Mouse (Mus musculus): Measurements from ENCODE around the gene Ifih1. TPM values are rescaled to one million over a fixed set of nuclear protein-coding genes. Genes with fewer than 3 reads are reported as not detected.

Gene Ifih1
- polyA plus RNA-seq (2021): 3.2 TPM

DNA sequence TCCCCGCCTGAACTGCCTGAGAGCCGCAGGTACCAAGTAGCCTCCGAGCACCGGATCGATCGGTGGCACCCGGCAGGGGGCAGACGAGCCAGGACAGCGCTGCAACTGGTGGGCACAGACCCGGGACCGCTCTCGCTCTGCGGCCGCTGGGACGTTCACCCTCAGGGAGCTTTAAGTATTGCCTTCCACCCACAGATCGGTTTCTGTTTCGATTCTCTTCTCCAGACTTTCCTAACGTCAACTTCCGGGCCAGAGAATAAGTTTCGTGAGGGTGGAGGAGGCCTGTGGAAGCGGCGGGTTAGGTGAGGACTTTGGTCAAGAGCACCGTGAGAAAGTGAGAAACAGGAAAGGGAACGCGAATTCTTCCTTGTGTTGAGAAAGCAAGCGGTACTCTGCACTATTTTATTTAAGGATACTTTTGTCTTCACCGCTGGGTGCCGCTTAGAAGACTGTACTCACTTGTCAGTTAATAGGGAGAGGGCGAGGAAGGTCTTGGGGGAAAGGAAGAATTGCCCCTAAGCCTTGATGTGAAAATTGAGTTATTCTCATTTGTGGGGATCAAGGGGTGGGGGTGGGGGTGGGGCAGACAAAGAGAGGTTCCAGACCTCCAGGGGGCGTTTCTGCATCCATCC lies at the start of gene Ifih1:
Gene Ifih1, minus strand, starts transcription at position 242 of the 632 bp plus-strand sequence.
- in situ Hi-C loops (cut with MboI; ENCODE audit: low pct_unique_long_range_greater_than_20kb): loop anchor here (25.0 kb wide), 1 partner anchor 1009 kb away; no protein-coding TSS in a partner anchor
- CTCF ChIA-PET: interaction anchor here (1.5 to 4.0 kb wide), 3 partner anchors 16 to 18 kb away, joined by 6 to 27 read pairs (median 7); no protein-coding TSS in a partner anchor
- ATAC-seq (peak; percentile 95), DNase-seq (ENCODE audit: low read depth, low spot score) (no peak)
- POLR2A ChIA-PET: no interaction called here
- H3K27me3 ChIP-seq: no peaks in the 10 kb centered on the region
- TF ChIP-seq CTCF (IDR thresholded peaks at IDR 0.05): peak; percentile 66

DNA sequence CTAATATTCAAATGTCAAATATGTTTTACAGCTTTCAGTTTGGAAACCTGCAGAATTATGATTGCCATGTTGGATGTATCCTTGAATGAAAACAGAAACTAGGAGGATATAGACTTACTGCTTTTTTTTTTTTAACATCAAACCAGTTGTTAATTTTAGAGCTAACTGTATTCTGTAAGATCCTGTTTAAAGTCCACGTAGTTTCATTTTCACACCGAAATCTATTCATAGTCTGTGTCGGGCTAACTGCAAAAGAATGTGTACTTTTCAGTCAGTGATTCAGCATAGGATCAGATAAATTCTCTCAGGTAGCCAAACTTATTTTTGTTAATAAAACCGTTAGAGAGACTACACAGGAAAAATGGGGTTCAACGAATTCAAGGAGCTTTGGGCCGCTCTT lies 39.9 kb upstream of the Ifih1 start:
- ChIA-PET CTCF (no interaction called here), POLR2A (no interaction called here)
- DNase-seq (ENCODE audit: low read depth, low spot score): no peak
- no peak for TF ChIP-seq CTCF (IDR thresholded peaks at IDR 0.05)
- in situ Hi-C loops (cut with MboI; ENCODE audit: low pct_unique_long_range_greater_than_20kb): no loop called here
- no peaks in the 10 kb centered on the region for H3K27me3 ChIP-seq
- ATAC-seq: no peak

- ChIA-PET POLR2A (no interaction called here), CTCF (no interaction called here)
- in situ Hi-C loops (cut with MboI; ENCODE audit: low pct_unique_long_range_greater_than_20kb): no loop called here
- ATAC-seq: no peak
- H3K27me3 ChIP-seq: no peaks in the 10 kb centered on the region
- DNase-seq (ENCODE audit: low read depth, low spot score): no peak
- TF ChIP-seq CTCF (IDR thresholded peaks at IDR 0.05): no peak
These were observed 39.0 kb upstream of the Ifih1 start for GRCm38 (mm10) chr2:62684989-62685595.

DNA sequence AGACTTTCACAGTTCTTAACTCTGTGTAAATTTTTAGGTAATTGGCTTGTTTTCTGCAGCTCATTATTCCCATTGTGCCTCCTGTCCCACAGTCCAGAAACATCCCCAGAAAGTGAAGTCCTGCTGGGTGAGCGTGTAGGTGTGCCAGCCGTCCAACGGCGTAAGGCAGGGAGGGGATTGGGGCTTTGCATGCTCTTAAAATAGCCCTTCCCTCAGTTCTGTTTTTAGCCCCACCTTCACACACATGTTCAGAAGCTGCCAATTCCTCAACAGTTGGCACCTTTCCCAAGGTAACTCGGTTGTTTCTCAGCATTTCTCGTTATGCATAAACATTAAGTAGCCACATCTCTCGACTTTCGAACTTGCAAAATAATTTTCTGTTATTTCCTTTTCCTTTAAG lies 35.6 kb upstream of the Ifih1 start:
- no peak for DNase-seq (ENCODE audit: low read depth, low spot score)

DNA sequence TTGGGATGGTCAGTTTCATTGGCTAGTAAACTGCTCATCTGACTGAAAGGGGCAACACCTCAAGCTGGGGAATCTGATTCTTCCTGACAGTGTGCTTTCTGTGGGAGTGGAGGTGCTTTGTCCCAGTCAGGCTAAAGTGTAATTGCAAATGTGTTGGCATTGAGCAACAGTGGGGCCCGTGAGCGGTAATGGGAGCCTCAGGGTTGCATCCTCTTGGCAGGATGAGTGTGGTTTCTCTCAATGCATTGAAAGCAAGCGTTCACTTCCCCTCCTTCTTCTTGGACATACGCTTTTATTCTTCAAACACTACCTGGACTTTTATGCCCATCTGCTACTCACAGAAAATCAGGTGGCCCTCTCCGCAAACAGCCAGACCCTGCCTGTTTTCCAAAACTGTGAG lies 26.7 kb upstream of the Ifih1 start:
- ChIA-PET POLR2A (no interaction called here), CTCF (interaction anchor here (1.1 kb wide), 1 partner anchor 25 kb away, joined by 3 read pairs; no protein-coding TSS in a partner anchor)
- H3K27me3 ChIP-seq: no peaks in the 10 kb centered on the region
- no peak for DNase-seq (ENCODE audit: low read depth, low spot score)
- no peak for TF ChIP-seq CTCF (IDR thresholded peaks at IDR 0.05)
- ATAC-seq: no peak
- in situ Hi-C loops (cut with MboI; ENCODE audit: low pct_unique_long_range_greater_than_20kb): no loop called here

More for the DNA sequence above, 35.6 kb upstream of the Ifih1 start:
- TF ChIP-seq CTCF (IDR thresholded peaks at IDR 0.05): no peak
- no peak for ATAC-seq
- ChIA-PET POLR2A (no interaction called here), CTCF (no interaction called here)
- H3K27me3 ChIP-seq: no peaks in the 10 kb centered on the region
- in situ Hi-C loops (cut with MboI; ENCODE audit: low pct_unique_long_range_greater_than_20kb): no loop called here

DNA sequence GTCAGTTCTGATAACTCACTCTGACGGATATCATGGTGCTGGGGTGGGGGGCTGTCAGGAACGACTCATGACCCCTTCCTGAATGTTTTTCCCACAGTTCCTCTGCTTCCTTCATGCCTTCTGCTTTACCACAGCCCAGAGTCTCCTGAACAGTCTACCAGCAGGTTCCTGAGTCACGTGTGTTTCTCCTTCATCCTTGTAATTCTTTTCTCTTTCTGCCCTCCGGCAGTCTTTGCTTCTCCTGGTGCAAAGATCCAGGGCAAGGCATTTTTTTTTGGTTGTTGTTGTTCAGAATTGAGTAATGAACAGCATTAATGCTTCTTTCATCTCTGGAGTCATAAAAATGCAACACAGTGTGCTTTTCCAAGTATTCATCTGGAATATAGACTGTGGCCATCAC lies 24.7 kb upstream of the Ifih1 start:
- ChIA-PET CTCF (interaction anchor here (1.2 to 1.5 kb wide), 2 partner anchors 10 to 19 kb away, joined by 4 read pairs; no protein-coding TSS in a partner anchor), POLR2A (no interaction called here)
- in situ Hi-C loops (cut with MboI; ENCODE audit: low pct_unique_long_range_greater_than_20kb): no loop called here
- TF ChIP-seq CTCF (IDR thresholded peaks at IDR 0.05): no peak
- ATAC-seq: peak; percentile 90
- no peaks in the 10 kb centered on the region for H3K27me3 ChIP-seq
- no peak for DNase-seq (ENCODE audit: low read depth, low spot score)

- in situ Hi-C loops (cut with MboI; ENCODE audit: low pct_unique_long_range_greater_than_20kb): no loop called here
- no peak for TF ChIP-seq CTCF (IDR thresholded peaks at IDR 0.05)
- no peak for DNase-seq (ENCODE audit: low read depth, low spot score)
These were observed 24.2 kb upstream of the Ifih1 start for GRCm38 (mm10) chr2:62670301-62670700.

GRCm38 (mm10) chr2:62669848-62670247 lies 23.8 kb upstream of the Ifih1 start:
- in situ Hi-C loops (cut with MboI; ENCODE audit: low pct_unique_long_range_greater_than_20kb): no loop called here
- CTCF ChIA-PET: interaction anchor here (1.2 to 1.5 kb wide), 2 partner anchors 9 to 20 kb away, joined by 4 read pairs; no protein-coding TSS in a partner anchor
- DNase-seq (ENCODE audit: low read depth, low spot score) (no peak), ATAC-seq (no peak)
- POLR2A ChIA-PET: interaction anchor here (0.6 kb wide), 1 partner anchor 126 kb away, joined by 3 read pairs; no protein-coding TSS in a partner anchor
- TF ChIP-seq CTCF (IDR thresholded peaks at IDR 0.05): no peak
- no peaks in the 10 kb centered on the region for H3K27me3 ChIP-seq

More at GRCm38 (mm10) chr2:62670301-62670700, 24.2 kb upstream of the Ifih1 start:
- H3K27me3 ChIP-seq: no peaks in the 10 kb centered on the region
- ATAC-seq: no peak
- ChIA-PET CTCF (interaction anchor here (1.2 to 1.5 kb wide), 2 partner anchors 9 to 19 kb away, joined by 4 read pairs; no protein-coding TSS in a partner anchor), POLR2A (no interaction called here)

- DNase-seq (ENCODE audit: low read depth, low spot score) (no peak), ATAC-seq (no peak)
- ChIA-PET CTCF (interaction anchor here (2.1 kb wide), 1 partner anchor 11 kb away, joined by 5 read pairs; no protein-coding TSS in a partner anchor), POLR2A (interaction anchor here (0.6 kb wide), 1 partner anchor 593 kb away, joined by 3 read pairs; no protein-coding TSS in a partner anchor)
- in situ Hi-C loops (cut with MboI; ENCODE audit: low pct_unique_long_range_greater_than_20kb): no loop called here
- no peaks in the 10 kb centered on the region for H3K27me3 ChIP-seq
- no peak for TF ChIP-seq CTCF (IDR thresholded peaks at IDR 0.05)
These were observed 19.5 kb upstream of the Ifih1 start for GRCm38 (mm10) chr2:62665536-62665935.

DNA sequence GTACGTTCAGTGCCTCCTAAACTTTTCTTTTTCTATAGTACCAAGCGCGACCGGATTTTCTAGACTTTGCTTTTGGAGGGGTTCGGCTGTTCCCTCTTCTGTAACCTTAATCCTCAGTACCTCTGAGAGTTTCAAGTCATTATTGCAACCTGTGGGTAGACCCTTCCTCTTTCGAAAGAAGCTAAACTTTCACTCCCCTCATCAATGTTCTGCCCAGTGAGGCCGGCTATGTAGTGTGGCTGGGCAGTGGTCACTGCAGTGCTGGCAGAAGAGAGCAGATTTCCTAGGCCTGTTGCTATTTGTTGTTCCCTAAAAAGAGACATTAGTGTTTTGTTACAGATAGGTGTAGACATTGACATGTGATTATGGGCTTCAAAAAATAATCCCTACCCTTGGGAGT lies 18.8 kb upstream of the Ifih1 start:
- ATAC-seq (no peak), DNase-seq (ENCODE audit: low read depth, low spot score) (no peak)
- no peak for TF ChIP-seq CTCF (IDR thresholded peaks at IDR 0.05)
- ChIA-PET POLR2A (no interaction called here), CTCF (interaction anchor here (2.1 kb wide), 1 partner anchor 10 kb away, joined by 5 read pairs; no protein-coding TSS in a partner anchor)
- in situ Hi-C loops (cut with MboI; ENCODE audit: low pct_unique_long_range_greater_than_20kb): no loop called here
- no peaks in the 10 kb centered on the region for H3K27me3 ChIP-seq

- TF ChIP-seq CTCF (IDR thresholded peaks at IDR 0.05): no peak
- ChIA-PET POLR2A (interaction anchor here (0.6 to 0.7 kb wide), 2 partner anchors 318 to 607 kb away, joined by 3 to 6 read pairs; no protein-coding TSS in a partner anchor), CTCF (interaction anchor here (2.1 kb wide), 1 partner anchor 10 kb away, joined by 5 read pairs; no protein-coding TSS in a partner anchor)
- no peaks in the 10 kb centered on the region for H3K27me3 ChIP-seq
- ATAC-seq: peak; percentile 99
- in situ Hi-C loops (cut with MboI; ENCODE audit: low pct_unique_long_range_greater_than_20kb): no loop called here
- peak; percentile 41 for DNase-seq (ENCODE audit: low read depth, low spot score)
These were observed 18.1 kb upstream of the Ifih1 start, which contains the start of gene Gca for GRCm38 (mm10) chr2:62664135-62664670. Gene Gca (plus strand): TSS chr2:62664285.

All from Patski (cell line).